Mouse (Mus musculus) MEL (cell line): ENCODE data around the gene Lgr6. TPM values are rescaled to one million over a fixed set of nuclear protein-coding genes. Genes with fewer than 3 reads are reported as not detected.

Experiments
- DNase-seq: peaks from one replicate; pipeline ENCODE4 v3.0.0; 2011; ENCODE audit warnings: low read depth, low spot score
- H3K27ac ChIP-seq: 2 replicates; pipeline ENCODE4 v1.5.1; 2012; ENCODE audit warnings: low read depth, mild to moderate bottlenecking, control low read depth, low read length, moderate library complexity; ENCODE audit not compliant: control insufficient read depth
- H3K27me3 ChIP-seq, 2 experiments: fragments of 150-350 bp in 1 of 2; sonication (generic) in 1 of 2; 2 replicates each; pipeline ENCODE4 v1.6.1; 2012; ENCODE audit warnings: low read length in 2 of 2, mild to moderate bottlenecking in 2 of 2, improper control_type of control experiment in 1 of 2, moderate library complexity in 1 of 2; ENCODE audit not compliant: insufficient read depth in 2 of 2, control insufficient read depth in 1 of 2
- H3K36me3 ChIP-seq, 2 experiments: 2 replicates each; pipeline ENCODE4 v1.6.1; 2012 to 2014; ENCODE audit warnings: low read length in 2 of 2, improper control_type of control experiment in 1 of 2, inconsistent platforms in 1 of 2, mild to moderate bottlenecking in 1 of 2; ENCODE audit not compliant: insufficient read depth in 2 of 2, control insufficient read depth in 1 of 2
- H3K4me1 ChIP-seq, 2 experiments: fragments of 150-350 bp in 1 of 2; sonication (generic) in 1 of 2; 2 replicates each; pipeline ENCODE4 v1.6.1; 2012; ENCODE audit warnings: low read length in 2 of 2, improper control_type of control experiment in 1 of 2, mild to moderate bottlenecking in 1 of 2; ENCODE audit not compliant: insufficient read depth in 2 of 2, control insufficient read depth in 1 of 2
- H3K4me3 ChIP-seq, 2 experiments: fragments of 150-350 bp in 1 of 2; sonication (generic) in 1 of 2; 2 replicates each; pipeline ENCODE4 v1.5.1; 2012; ENCODE audit warnings: low read depth in 2 of 2, low read length in 2 of 2, mild to moderate bottlenecking in 2 of 2, moderate library complexity in 2 of 2, control low read depth in 1 of 2, improper control_type of control experiment in 1 of 2; ENCODE audit not compliant: control insufficient read depth in 1 of 2, insufficient read depth in 1 of 2
- H3K79me2 ChIP-seq: 2 replicates; pipeline ENCODE4 v1.6.1; 2012; ENCODE audit warnings: mild to moderate bottlenecking, low read length, moderate library complexity; ENCODE audit not compliant: control insufficient read depth, poor library complexity, insufficient read depth
- H3K9ac ChIP-seq: 2 replicates; pipeline ENCODE4 v1.6.1; 2012; ENCODE audit warnings: low read depth, mild to moderate bottlenecking, control low read depth, low read length, moderate library complexity; ENCODE audit not compliant: control insufficient read depth, poor library complexity, severe bottlenecking
- H3K9me3 ChIP-seq: fragments of 150-350 bp; sonication (generic); replicated peaks from 2 replicates; pipeline ENCODE4 v1.6.1; 2012; ENCODE audit warnings: mild to moderate bottlenecking, low read length, improper control_type of control experiment, moderate library complexity; ENCODE audit not compliant: insufficient read depth
- BHLHE40 ChIP-seq: IDR thresholded peaks from 2 replicates; pipeline ENCODE4 v1.6.1; 2012; ENCODE audit warnings: low read depth, mild to moderate bottlenecking, inconsistent platforms, low read length, improper control_type of control experiment, borderline replicate concordance
- CTCF ChIP-seq, 3 experiments: IDR thresholded peaks in 2 of 3; conservative IDR thresholded peaks in 1 of 3; 2 replicates each; pipeline ENCODE4 v1.5.1; 2011 to 2012; ENCODE audit warnings: low read length in 3 of 3, low read depth in 2 of 3, mild to moderate bottlenecking in 2 of 3, improper control_type of control experiment in 1 of 3, inconsistent platforms in 1 of 3, mixed read lengths in 1 of 3, moderate library complexity in 1 of 3; ENCODE audit not compliant: control insufficient read depth in 1 of 3, insufficient read depth in 1 of 3, poor library complexity in 1 of 3, severe bottlenecking in 1 of 3
- E2F4 ChIP-seq: IDR thresholded peaks from 2 replicates; pipeline ENCODE4 v1.6.1; 2011; ENCODE audit warnings: low read depth, low read length, improper control_type of control experiment, borderline replicate concordance
- ETS1 ChIP-seq: IDR thresholded peaks from 2 replicates; pipeline ENCODE4 v1.6.1; 2012; ENCODE audit warnings: low read depth, mild to moderate bottlenecking, inconsistent platforms, low read length, improper control_type of control experiment, moderate library complexity
- GABPA ChIP-seq: IDR thresholded peaks from 2 replicates; pipeline ENCODE4 v1.6.1; 2012; ENCODE audit warnings: low read depth, mild to moderate bottlenecking, inconsistent platforms, low read length, improper control_type of control experiment, moderate library complexity
- GATA1 ChIP-seq: IDR thresholded peaks from 2 replicates; pipeline ENCODE4 v1.6.1; 2011; ENCODE audit warnings: low read depth, low read length, improper control_type of control experiment
- HCFC1 ChIP-seq: IDR thresholded peaks from 2 replicates; pipeline ENCODE4 v1.6.1; 2012; ENCODE audit warnings: low read depth, mild to moderate bottlenecking, inconsistent platforms, low read length, improper control_type of control experiment, moderate library complexity
- JUND ChIP-seq: IDR thresholded peaks from 2 replicates; pipeline ENCODE4 v1.6.1; 2011; ENCODE audit warnings: low read depth, mild to moderate bottlenecking, improper control_type of control experiment, low read length
- MAFK ChIP-seq: IDR thresholded peaks from 2 replicates; pipeline ENCODE4 v1.6.1; 2011; ENCODE audit warnings: low read depth, mild to moderate bottlenecking, low read length, improper control_type of control experiment, borderline replicate concordance
- MAZ ChIP-seq: IDR thresholded peaks from 2 replicates; pipeline ENCODE4 v1.6.1; 2012; ENCODE audit warnings: low read depth, mild to moderate bottlenecking, inconsistent platforms, low read length, improper control_type of control experiment
- MEF2A ChIP-seq: IDR thresholded peaks from 2 replicates; pipeline ENCODE4 v1.6.1; 2014; ENCODE audit warnings: low read depth, mild to moderate bottlenecking, inconsistent platforms, low read length, improper control_type of control experiment; ENCODE audit not compliant: poor library complexity, insufficient replicate concordance, severe bottlenecking; ENCODE audit errors: extremely low read depth
- MXI1 ChIP-seq: IDR thresholded peaks from 2 replicates; pipeline ENCODE4 v1.6.1; 2011; ENCODE audit warnings: mild to moderate bottlenecking, low read depth, low read length, improper control_type of control experiment
- MYC ChIP-seq: IDR thresholded peaks from 2 replicates; pipeline ENCODE4 v1.6.1; 2011; ENCODE audit warnings: low read depth, mild to moderate bottlenecking, low read length, improper control_type of control experiment, moderate library complexity
- NELFE ChIP-seq: IDR thresholded peaks from 2 replicates; pipeline ENCODE4 v1.6.1; 2011; ENCODE audit warnings: low read depth, low read length, improper control_type of control experiment
- POLR2A ChIP-seq, 2 experiments: IDR thresholded peaks; 2 replicates each; pipeline ENCODE4 v1.6.1; 2011 to 2012; ENCODE audit warnings: low read length in 2 of 2, mild to moderate bottlenecking in 2 of 2, control low read depth in 1 of 2, improper control_type of control experiment in 1 of 2, low read depth in 1 of 2, moderate library complexity in 1 of 2; ENCODE audit not compliant: control insufficient read depth in 1 of 2, insufficient read depth in 1 of 2, poor library complexity in 1 of 2
- POLR2AphosphoS2 ChIP-seq: IDR thresholded peaks from 2 replicates; pipeline ENCODE4 v1.6.1; 2011; ENCODE audit warnings: low read length, improper control_type of control experiment
- POLR2AphosphoS5 ChIP-seq: IDR thresholded peaks from 2 replicates; pipeline ENCODE4 v1.6.1; 2012; ENCODE audit warnings: low read depth, borderline replicate concordance, mild to moderate bottlenecking, inconsistent platforms, low read length, moderate library complexity, mixed read lengths
- RAD21 ChIP-seq: IDR thresholded peaks from 2 replicates; pipeline ENCODE4 v1.6.1; 2011; ENCODE audit warnings: mild to moderate bottlenecking, low read depth, low read length, improper control_type of control experiment
- SIN3A ChIP-seq: IDR thresholded peaks from 2 replicates; pipeline ENCODE4 v1.6.1; 2012; ENCODE audit warnings: low read length, improper control_type of control experiment, inconsistent platforms
- SMC3 ChIP-seq: IDR thresholded peaks from 2 replicates; pipeline ENCODE4 v1.6.1; 2011; ENCODE audit warnings: low read depth, low read length, improper control_type of control experiment
- TAL1 ChIP-seq: IDR thresholded peaks from 2 replicates; pipeline ENCODE4 v1.6.1; 2012; ENCODE audit warnings: mild to moderate bottlenecking, inconsistent platforms, low read length, moderate library complexity, mixed read lengths
- TBP ChIP-seq: IDR thresholded peaks from 2 replicates; pipeline ENCODE4 v1.8.0; 2011; ENCODE audit warnings: low read depth, low read length, improper control_type of control experiment
- TCF12 ChIP-seq: IDR thresholded peaks from 2 replicates; pipeline ENCODE4 v1.6.1; 2014; ENCODE audit warnings: low read depth, mild to moderate bottlenecking, inconsistent platforms, low read length, improper control_type of control experiment, moderate library complexity
- UBTF ChIP-seq: IDR thresholded peaks from 2 replicates; pipeline ENCODE4 v1.6.1; 2012; ENCODE audit warnings: low read depth, mild to moderate bottlenecking, inconsistent platforms, low read length, improper control_type of control experiment, moderate library complexity, borderline replicate concordance; ENCODE audit not compliant: insufficient read depth
- USF1 ChIP-seq: IDR thresholded peaks from 2 replicates; pipeline ENCODE4 v1.6.1; 2014; ENCODE audit warnings: low read depth, mild to moderate bottlenecking, inconsistent platforms, low read length, improper control_type of control experiment, moderate library complexity
- USF2 ChIP-seq, 2 experiments: IDR thresholded peaks; 2 replicates each; pipeline ENCODE4 v1.6.1; 2011 to 2012; ENCODE audit warnings: improper control_type of control experiment in 2 of 2, low read length in 2 of 2, borderline replicate concordance in 1 of 2, inconsistent platforms in 1 of 2, low read depth in 1 of 2, mild to moderate bottlenecking in 1 of 2; ENCODE audit not compliant: insufficient read depth in 1 of 2
- ZMIZ1 ChIP-seq: IDR thresholded peaks from 2 replicates; pipeline ENCODE4 v1.6.1; 2012; ENCODE audit warnings: low read depth, mild to moderate bottlenecking, inconsistent platforms, low read length, improper control_type of control experiment, moderate library complexity
- ZNF384 ChIP-seq: IDR thresholded peaks from 2 replicates; pipeline ENCODE4 v1.6.1; 2012; ENCODE audit warnings: low read depth, mild to moderate bottlenecking, inconsistent platforms, low read length, improper control_type of control experiment
- polyA plus RNA-seq, 2 experiments: library from polyadenylated mRNA; stranded (reverse) in 1 of 2; unstranded in 1 of 2; fragments of >175 nt in 1 of 2; fragments of >200 nt in 1 of 2; gene quantifications; 2 replicates each; pipeline versions ENCODE4 v1.2.1 to v1.2.4; 2012; ENCODE audit warnings: low replicate concordance in 2 of 2, low read depth in 1 of 2; ENCODE audit not compliant: insufficient read length in 2 of 2, insufficient read depth in 1 of 2, missing spikeins in 1 of 2
- total RNA-seq: library from RNA; depleted of rRNA; stranded (reverse); fragments of 300-350 nt; gene quantifications from 2 replicates; pipeline ENCODE4 v1.2.3, GENCODE M21; 2012

Gene Lgr6
- total and polyA plus RNA-seq, 3 experiments = 0.04 to 0.10 TPM; not detected in 1

GRCm38 (mm10) chr1:134962821-134963220, 142.3 kb downstream of the Lgr6 start:
- Histone ChIP-seq H3K79me2 (peaks cover 4% of the 10 kb centered on the region), H3K4me3 (peak overlapping the region; percentile 71 to 78), H3K27me3 (no peaks in the 10 kb centered on the region)
- TF ChIP-seq MYC (no peak), CTCF (IDR thresholded peaks at IDR 0.05 in 2 of 3, conservative IDR thresholded peaks at IDR 0.05 in 1 of 3; ENCODE audit: control insufficient read depth in 1 of 3, insufficient read depth in 1 of 3, low read depth in 2 of 3, low read length in 3 of 3, poor library complexity in 1 of 3, severe bottlenecking in 1 of 3) (peak in 2 of 3 experiments; percentile 40 to 43; a peak in 4 of 6 replicates), MAFK (no peak), POLR2AphosphoS5 (no peak), POLR2A (IDR thresholded peaks at IDR 0.05; ENCODE audit: control insufficient read depth in 1 of 2, insufficient read depth in 1 of 2, low read depth in 1 of 2, low read length in 2 of 2, poor library complexity in 1 of 2) (no peak)
- TF ChIP-seq, all 39 proteins: peak for 1
- no peaks in the 10 kb centered on the region for H3K9me3 ChIP-seq
- no peaks in the 10 kb centered on the region for H3K4me1 ChIP-seq
- H3K27ac ChIP-seq = peak overlapping the region; percentile 69
- DNase-seq = peak; percentile 54
- peaks cover 2% of the 10 kb centered on the region in 2 experiments; a peak in 2 of 4 replicates for H3K36me3 ChIP-seq
- peak overlapping the region; percentile 89 for H3K9ac ChIP-seq

- DNase-seq = peak; percentile 97
- Histone ChIP-seq H3K36me3 (peaks cover 0 to 2% of the 10 kb centered on the region in 2 experiments; a peak in 1 of 4 replicates), H3K4me1 (no peaks in the 10 kb centered on the region), H3K27me3 (no peaks in the 10 kb centered on the region), H3K9ac (peak within 1 kb of the TSS; percentile 89), H3K9me3 (no peaks in the 10 kb centered on the region), H3K4me3 (peak within 1 kb of the TSS; percentile 71 to 78), H3K79me2 (peaks cover 4% of the 10 kb centered on the region), H3K27ac (peak within 1 kb of the TSS; percentile 69)
- no peak for TF ChIP-seq SMC3
- TF ChIP-seq POLR2AphosphoS5 = no peak
- TF ChIP-seq ZNF384 = no peak
- TF ChIP-seq JUND = no peak
- TF ChIP-seq ZMIZ1 = peak; percentile 86
- no peak for TF ChIP-seq RAD21
- no peak for TF ChIP-seq MAZ
- TF ChIP-seq MEF2A = no peak
- TF ChIP-seq GATA1 = no peak
- no peak; the same call in 1 of the 2 replicates for TF ChIP-seq BHLHE40
- TF ChIP-seq TCF12 = peak; percentile 46; the same call in 1 of the 2 replicates
- TF ChIP-seq POLR2AphosphoS2 = peak; percentile 69
- no peak for TF ChIP-seq USF2 (IDR thresholded peaks at IDR 0.05; ENCODE audit: borderline replicate concordance in 1 of 2, insufficient read depth in 1 of 2, low read depth in 1 of 2, low read length in 2 of 2)
- TF ChIP-seq POLR2A (IDR thresholded peaks at IDR 0.05; ENCODE audit: control insufficient read depth in 1 of 2, insufficient read depth in 1 of 2, low read depth in 1 of 2, low read length in 2 of 2, poor library complexity in 1 of 2) = peak; percentile 75 to 87
- peak; percentile 76; the same call in 1 of the 2 replicates for TF ChIP-seq E2F4
- TF ChIP-seq NELFE = peak; percentile 85
- no peak for TF ChIP-seq USF1
- TF ChIP-seq MXI1 = peak; percentile 86; the same call in 1 of the 2 replicates
- peak; percentile 51 for TF ChIP-seq TBP
- TF ChIP-seq UBTF = no peak
- no peak for TF ChIP-seq ETS1
- peak; percentile 71; the same call in 1 of the 2 replicates for TF ChIP-seq HCFC1
- TF ChIP-seq TAL1 = no peak
- TF ChIP-seq GABPA = no peak
- TF ChIP-seq SIN3A = peak; percentile 72
- TF ChIP-seq CTCF (IDR thresholded peaks at IDR 0.05 in 2 of 3, conservative IDR thresholded peaks at IDR 0.05 in 1 of 3; ENCODE audit: control insufficient read depth in 1 of 3, insufficient read depth in 1 of 3, low read depth in 2 of 3, low read length in 3 of 3, poor library complexity in 1 of 3, severe bottlenecking in 1 of 3) = no peak
These were observed 142.8 kb downstream of the Lgr6 start, which contains the start of gene Ube2t for GRCm38 (mm10) chr1:134962053-134962803. Ube2t (plus strand) TSS chr1:134962565.
